Mouse (Mus musculus) olfactory bulb, adult 2 months (tissue): ENCODE results near the gene Gm20604. TPM values are rescaled to one million over a fixed set of nuclear protein-coding genes. Genes with fewer than 3 reads are reported as not detected.

Source experiments
- H3K27ac ChIP-seq: fragments of 200-500 bp; 2 replicates; pipeline ENCODE4 v1.5.1; 2012; ENCODE audit warnings: low read depth, low read length; ENCODE audit not compliant: insufficient read depth
- H3K4me1 ChIP-seq: fragments of 200-500 bp; 2 replicates; pipeline ENCODE4 v1.6.1; 2012; ENCODE audit warnings: low read length; ENCODE audit not compliant: control insufficient read depth, insufficient read depth
- H3K4me3 ChIP-seq: fragments of 200-500 bp; 2 replicates; pipeline ENCODE4 v1.5.1; 2012; ENCODE audit warnings: mild to moderate bottlenecking, low read depth, low read length, moderate library complexity; ENCODE audit not compliant: insufficient read depth
- CTCF ChIP-seq: fragments of 200-500 bp; IDR thresholded peaks from 2 replicates; pipeline ENCODE4 v1.5.1; 2012; ENCODE audit warnings: low read depth, mild to moderate bottlenecking, low read length, moderate library complexity; ENCODE audit not compliant: insufficient read depth
- POLR2A ChIP-seq: fragments of 200-500 bp; IDR thresholded peaks from 2 replicates; pipeline ENCODE4 v1.6.1; 2012; ENCODE audit warnings: mild to moderate bottlenecking, low read depth, low read length, moderate library complexity; ENCODE audit not compliant: insufficient read depth
- WGBS: fragments of 180-500 bp; shearing (Covaris S2); methylation state at CpG from one replicate; pipeline ENCODE4 v1.1.7; 2018; 5-methylcytosine and 5-hydroxymethylcytosine counted together
- polyA plus RNA-seq: library from polyadenylated mRNA; stranded (reverse); fragments of >200 nt; gene quantifications from 2 replicates; pipeline ENCODE4 v1.2.4, GENCODE M21; 2012; ENCODE audit warnings: low replicate concordance; ENCODE audit not compliant: missing spikeins, insufficient read depth, insufficient read length

Gene Gm20604
- polyA plus RNA-seq, 1 experiment: not detected

GRCm38 (mm10) chr12:102743589-102744574 lies 14.6 kb downstream of the Gm20604 start, which contains the start of the genes Moap1 and Tmem251:
Moap1 (minus strand) TSS chr12:102743661.
Tmem251 (plus strand) TSS chr12:102743762.
- peak within 1 kb of the TSS; percentile 85 for H3K27ac ChIP-seq
- H3K4me1 ChIP-seq: peaks cover 3% of the 10 kb centered on the region
- TF ChIP-seq POLR2A (peak; percentile 85), CTCF (no peak; the same call in 1 of the 2 replicates)
- under 1% methylated on average over 62 of the region's 63 CpGs for WGBS
- H3K4me3 ChIP-seq: peak within 1 kb of the TSS; percentile 81

GRCm38 (mm10) chr12:102743036-102743588 lies 15.4 kb downstream of the Gm20604 start:
- H3K27ac ChIP-seq: peak overlapping the region; percentile 85
- WGBS: under 1% methylated on average over 33 of the region's 33 CpGs
- peak overlapping the region; percentile 81 for H3K4me3 ChIP-seq
- H3K4me1 ChIP-seq: peaks cover 3% of the 10 kb centered on the region
- TF ChIP-seq POLR2A: no peak
- 0 out of 2 replicates have a peak, but pooled peaks have one; percentile 3 for TF ChIP-seq CTCF

GRCm38 (mm10) chr12:102742056-102742455 lies 16.4 kb downstream of the Gm20604 start:
- Histone ChIP-seq H3K27ac (no peak overlapping the region), H3K4me1 (peaks cover 3% of the 10 kb centered on the region), H3K4me3 (0 out of 2 replicates have a peak overlapping the region, but pooled peaks have one; percentile 5)
- TF ChIP-seq POLR2A (no peak), CTCF (no peak)
- WGBS: 90% methylated on average over 7 of the region's 7 CpGs

- TF ChIP-seq POLR2A (no peak), CTCF (no peak)
- Histone ChIP-seq H3K4me3 (no peak overlapping the region), H3K4me1 (peaks cover 3% of the 10 kb centered on the region), H3K27ac (no peak overlapping the region)
- WGBS: 65% methylated on average over 3 of the region's 3 CpGs
These were observed 18.2 kb downstream of the Gm20604 start for GRCm38 (mm10) chr12:102740285-102740684.

GRCm38 (mm10) chr12:102739096-102739495 lies 19.4 kb downstream of the Gm20604 start:
- peaks cover 3% of the 10 kb centered on the region for H3K4me1 ChIP-seq
- H3K4me3 ChIP-seq: no peak overlapping the region
- 71% methylated on average over 5 of the region's 5 CpGs for WGBS
- no peak overlapping the region for H3K27ac ChIP-seq
- no peak for TF ChIP-seq CTCF
- no peak for TF ChIP-seq POLR2A

- TF ChIP-seq POLR2A: no peak
- TF ChIP-seq CTCF: peak; percentile 69
- H3K4me3 ChIP-seq: no peak overlapping the region
- WGBS: 21% methylated on average over 4 of the region's 5 CpGs
- H3K4me1 ChIP-seq: peaks cover 15% of the 10 kb centered on the region
- H3K27ac ChIP-seq: no peak overlapping the region
These were observed 25.1 kb downstream of the Gm20604 start for GRCm38 (mm10) chr12:102733381-102733780.

GRCm38 (mm10) chr12:102730798-102731619 lies 27.5 kb downstream of the Gm20604 start:
- TF ChIP-seq CTCF (no peak), POLR2A (no peak)
- no peak overlapping the region for H3K4me3 ChIP-seq
- 23% methylated on average over 16 of the region's 16 CpGs for WGBS

More at GRCm38 (mm10) chr12:102730798-102731619, 27.5 kb downstream of the Gm20604 start:
- H3K4me1 ChIP-seq: peaks cover 18% of the 10 kb centered on the region
- 0 out of 2 replicates have a peak overlapping the region, but pooled peaks have one; percentile 36 for H3K27ac ChIP-seq
